Mouse (Mus musculus) liver, embryonic 16.5 days (tissue): ENCODE measurements around the gene Nfe2l2. TPM values are rescaled to one million over a fixed set of nuclear protein-coding genes. Genes with fewer than 3 reads are reported as not detected.
"Not testable (repeated sequence)": the region's sequence is repeated elsewhere in the genome, so short reads cannot be mapped to it uniquely, and the experiment has no call there.

Experiments used
- ATAC-seq: fragments of 200-750 bp; cut with Nextera tagmentation; 2 replicates; pipeline ENCODE4 v1.8.0; 2017; ENCODE audit warnings: low read depth, mild to moderate bottlenecking, moderate number of reproducible peaks, moderate library complexity
- H3K27ac ChIP-seq: fragments of 300-500 bp; sonication (generic); 2 replicates; pipeline ENCODE4 v1.5.1; 2014; ENCODE audit warnings: mild to moderate bottlenecking, low read length
- H3K27me3 ChIP-seq: fragments of 300-500 bp; sonication (generic); 2 replicates; pipeline ENCODE4 v1.6.1; 2014; ENCODE audit warnings: low read depth, low read length, mixed read lengths; ENCODE audit not compliant: control insufficient read depth, insufficient read depth
- H3K36me3 ChIP-seq: fragments of 300-500 bp; sonication (generic); 2 replicates; pipeline ENCODE4 v1.6.1; 2014; ENCODE audit warnings: mild to moderate bottlenecking; ENCODE audit not compliant: control insufficient read depth, insufficient read depth
- H3K4me1 ChIP-seq: fragments of 300-500 bp; sonication (generic); 2 replicates; pipeline ENCODE4 v1.6.1; 2014; ENCODE audit warnings: low read depth, low read length, mixed read lengths; ENCODE audit not compliant: control insufficient read depth
- H3K4me2 ChIP-seq: fragments of 300-500 bp; sonication (generic); 2 replicates; pipeline ENCODE4 v1.6.1; 2014; ENCODE audit warnings: low read depth, low read length, mixed read lengths
- H3K4me3 ChIP-seq: fragments of 300-500 bp; sonication (generic); 2 replicates; pipeline ENCODE4 v1.5.1; 2014; ENCODE audit warnings: low read depth, mild to moderate bottlenecking, low read length
- H3K9ac ChIP-seq: fragments of 300-500 bp; sonication (generic); 2 replicates; pipeline ENCODE4 v1.6.1; 2014; ENCODE audit warnings: low read depth, low read length
- H3K9me3 ChIP-seq: fragments of 300-500 bp; sonication (generic); replicated peaks from 2 replicates; pipeline ENCODE4 v1.6.1; 2016; ENCODE audit warnings: low read length; ENCODE audit not compliant: control insufficient read depth
- WGBS: fragments of 180-500 bp; shearing (Covaris S2); extraction: QIAGEN DNeasy Blood & Tissue Kit; methylation state at CpG from one replicate; pipeline ENCODE4 v1.1.7; 2014; ENCODE audit not compliant: insufficient replicate concordance; 5-methylcytosine and 5-hydroxymethylcytosine counted together
- polyA plus RNA-seq: library from polyadenylated mRNA; unstranded; fragments of >200 nt; fragmentation: Nextera tagmentation; extraction: Ambion mirVana; gene quantifications from 2 replicates; pipeline ENCODE4 v1.2.1, GENCODE M21; 2015

The Nfe2l2 gene
- polyA plus RNA-seq, 1 experiment from 2014 or later = 41.3 TPM

GRCm38 (mm10) chr2:75636261-75637054 lies 68.0 kb downstream of the Nfe2l2 start:
- H3K9me3 ChIP-seq = no peaks in the 10 kb centered on the region
- ATAC-seq = 0 out of 2 replicates have a peak, but pooled peaks have one; percentile 27
- peak overlapping the region; percentile 18; the same call in 1 of the 2 replicates for H3K27ac ChIP-seq

GRCm38 (mm10) chr2:75634431-75634830 lies 70.0 kb downstream of the Nfe2l2 start:
- not testable (repeated sequence) for H3K27ac ChIP-seq, H3K4me2 ChIP-seq, H3K9me3 ChIP-seq, H3K4me1 ChIP-seq, H3K4me3 ChIP-seq, H3K27me3 ChIP-seq, H3K9ac ChIP-seq, H3K36me3 ChIP-seq, ATAC-seq
- WGBS = 65% methylated on average over 14 of the region's 14 CpGs

More at GRCm38 (mm10) chr2:75636261-75637054, 68.0 kb downstream of the Nfe2l2 start:
- Histone ChIP-seq H3K4me1 (peaks cover 2% of the 10 kb centered on the region), H3K9ac (no peak overlapping the region), H3K4me3 (no peak overlapping the region), H3K36me3 (no peaks in the 10 kb centered on the region), H3K27me3 (no peaks in the 10 kb centered on the region), H3K4me2 (no peak overlapping the region)
- WGBS = 45% methylated on average over 6 of the region's 6 CpGs

- WGBS = 52% methylated on average over 5 of the region's 5 CpGs
- peak; percentile 27 for ATAC-seq
Measured at GRCm38 (mm10) chr2:75633784-75634183, 70.7 kb downstream of the Nfe2l2 start.

GRCm38 (mm10) chr2:75633381-75633780 lies 71.1 kb downstream of the Nfe2l2 start:
- no peak overlapping the region for H3K27ac ChIP-seq
- H3K36me3 ChIP-seq = no peaks in the 10 kb centered on the region
- no peak overlapping the region for H3K9ac ChIP-seq
- H3K27me3 ChIP-seq = no peaks in the 10 kb centered on the region
- WGBS = 58% methylated on average over 6 of the region's 6 CpGs
- H3K4me2 ChIP-seq = no peak overlapping the region
- no peak for ATAC-seq
- H3K4me1 ChIP-seq = peaks cover 2% of the 10 kb centered on the region
- H3K4me3 ChIP-seq = no peak overlapping the region
- no peaks in the 10 kb centered on the region for H3K9me3 ChIP-seq

More at GRCm38 (mm10) chr2:75633784-75634183, 70.7 kb downstream of the Nfe2l2 start:
- Histone ChIP-seq H3K9ac (no peak overlapping the region), H3K27ac (no peak overlapping the region), H3K27me3 (no peaks in the 10 kb centered on the region), H3K36me3 (no peaks in the 10 kb centered on the region), H3K4me2 (no peak overlapping the region), H3K4me3 (no peak overlapping the region), H3K9me3 (no peaks in the 10 kb centered on the region), H3K4me1 (peaks cover 2% of the 10 kb centered on the region)

- H3K9ac ChIP-seq = no peak overlapping the region
- no peak overlapping the region for H3K27ac ChIP-seq
- no peak overlapping the region for H3K4me2 ChIP-seq
- H3K36me3 ChIP-seq = no peaks in the 10 kb centered on the region
- H3K4me1 ChIP-seq = peaks cover under 1% of the 10 kb centered on the region
- no peaks in the 10 kb centered on the region for H3K9me3 ChIP-seq
- H3K4me3 ChIP-seq = no peak overlapping the region
- H3K27me3 ChIP-seq = no peaks in the 10 kb centered on the region
- WGBS = 73% methylated on average over 12 of the region's 12 CpGs
- peak; percentile 51; the same call in 1 of the 2 replicates for ATAC-seq
Measured at GRCm38 (mm10) chr2:75632721-75633181, 71.7 kb downstream of the Nfe2l2 start.

- 55% methylated on average over 6 of the region's 6 CpGs for WGBS
- no peak overlapping the region for H3K4me2 ChIP-seq
Measured at GRCm38 (mm10) chr2:75632043-75632442, 72.4 kb downstream of the Nfe2l2 start.

GRCm38 (mm10) chr2:75631421-75631820 lies 73.0 kb downstream of the Nfe2l2 start:
- no peaks in the 10 kb centered on the region for H3K27me3 ChIP-seq
- ATAC-seq = no peak
- no peak overlapping the region for H3K4me3 ChIP-seq
- no peaks in the 10 kb centered on the region for H3K36me3 ChIP-seq
- no peak overlapping the region for H3K4me2 ChIP-seq
- H3K9ac ChIP-seq = no peak overlapping the region
- WGBS = 63% methylated on average over 6 of the region's 6 CpGs
- H3K9me3 ChIP-seq = no peaks in the 10 kb centered on the region
- H3K4me1 ChIP-seq = no peaks in the 10 kb centered on the region; the same call in 1 of the 2 replicates
- H3K27ac ChIP-seq = no peak overlapping the region

More at GRCm38 (mm10) chr2:75632043-75632442, 72.4 kb downstream of the Nfe2l2 start:
- H3K9ac ChIP-seq = no peak overlapping the region
- H3K36me3 ChIP-seq = no peaks in the 10 kb centered on the region
- no peaks in the 10 kb centered on the region for H3K27me3 ChIP-seq
- ATAC-seq = no peak
- no peaks in the 10 kb centered on the region for H3K9me3 ChIP-seq
- no peak overlapping the region for H3K27ac ChIP-seq
- no peaks in the 10 kb centered on the region; the same call in 1 of the 2 replicates for H3K4me1 ChIP-seq
- H3K4me3 ChIP-seq = no peak overlapping the region

GRCm38 (mm10) chr2:75628487-75628886 lies 76.0 kb downstream of the Nfe2l2 start:
- Histone ChIP-seq H3K9ac (no peak overlapping the region), H3K9me3 (no peaks in the 10 kb centered on the region), H3K27me3 (no peaks in the 10 kb centered on the region), H3K27ac (no peak overlapping the region), H3K4me3 (no peak overlapping the region), H3K4me1 (no peaks in the 10 kb centered on the region; the same call in 1 of the 2 replicates), H3K4me2 (no peak overlapping the region), H3K36me3 (no peaks in the 10 kb centered on the region)
- 77% methylated on average over 8 of the region's 8 CpGs for WGBS
- no peak for ATAC-seq
